Mouse (Mus musculus) layer of hippocampus, adult 6 months (tissue): Measurements from ENCODE around the gene Adcy6. TPM values are rescaled to one million over a fixed set of nuclear protein-coding genes. Genes with fewer than 3 reads are reported as not detected.

Experiments
- long read RNA-seq, 2 experiments: library from polyadenylated mRNA; unstranded; transcript quantifications; one replicate each; pipeline ENCODE4 v2.0.0; 2019 to 2020
- polyA plus RNA-seq: library from polyadenylated mRNA; unstranded; fragments of <200 nt; fragmentation: Nextera tagmentation; gene quantifications from 2 replicates; pipeline ENCODE4 v1.2.3, GENCODE M21; 2021

Adcy6 gene
- polyA plus RNA-seq, result 3.9 and 4.7 TPM in 2 replicates
- long read RNA-seq, experiment 1, partial matches to known transcripts, result 0 of 4 reads
- long read RNA-seq, experiment 1, other reads (novel, unspliced or antisense), result 4 of 4 reads
- long read RNA-seq, experiment 2, partial matches to known transcripts, result 1 of 4 reads
- long read RNA-seq, experiment 2, other reads (novel, unspliced or antisense), result 3 of 4 reads

DNA sequence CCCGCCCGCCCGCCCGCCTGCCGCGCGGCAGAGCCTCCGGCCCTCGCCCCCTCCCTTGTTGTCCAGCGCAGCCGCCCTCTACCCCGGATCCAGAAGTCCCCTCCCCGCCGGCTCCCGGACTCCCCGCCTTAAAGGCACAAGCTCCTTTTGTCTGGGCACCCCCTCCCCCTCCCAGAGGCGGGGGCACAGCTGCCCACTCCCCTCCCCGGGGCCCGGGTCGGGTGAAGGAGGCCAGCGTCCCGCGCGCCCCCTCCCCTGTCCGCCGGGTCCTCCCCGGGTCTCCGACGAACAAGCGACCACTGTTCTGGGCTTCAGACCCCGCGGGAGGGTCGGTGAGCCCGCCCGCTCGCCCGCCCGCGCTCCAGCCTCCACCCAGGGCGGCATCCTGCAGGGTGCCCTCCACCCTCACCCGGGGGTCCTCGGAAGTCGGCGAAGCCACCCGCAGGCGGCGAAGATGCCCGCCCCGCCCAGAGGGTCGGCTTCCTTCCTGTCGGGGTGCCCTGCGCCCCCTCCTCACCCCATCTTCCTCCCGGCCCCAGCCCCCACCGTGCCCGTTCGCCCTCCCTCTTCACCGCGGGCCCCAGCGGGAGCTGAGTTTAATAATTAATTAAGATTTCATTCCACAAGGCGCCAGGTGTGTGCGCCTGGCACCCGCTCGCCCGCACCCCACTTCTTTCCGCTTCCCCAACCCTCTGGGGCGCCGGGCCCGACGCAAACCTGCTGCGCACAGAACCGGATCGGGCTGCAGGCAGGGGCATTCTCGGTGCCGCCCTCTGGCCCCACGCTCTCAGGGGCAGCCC lies at the start of gene Adcy6:
Gene Adcy6, minus strand, starts transcription at position 746 of the 800 bp plus-strand sequence.

DNA sequence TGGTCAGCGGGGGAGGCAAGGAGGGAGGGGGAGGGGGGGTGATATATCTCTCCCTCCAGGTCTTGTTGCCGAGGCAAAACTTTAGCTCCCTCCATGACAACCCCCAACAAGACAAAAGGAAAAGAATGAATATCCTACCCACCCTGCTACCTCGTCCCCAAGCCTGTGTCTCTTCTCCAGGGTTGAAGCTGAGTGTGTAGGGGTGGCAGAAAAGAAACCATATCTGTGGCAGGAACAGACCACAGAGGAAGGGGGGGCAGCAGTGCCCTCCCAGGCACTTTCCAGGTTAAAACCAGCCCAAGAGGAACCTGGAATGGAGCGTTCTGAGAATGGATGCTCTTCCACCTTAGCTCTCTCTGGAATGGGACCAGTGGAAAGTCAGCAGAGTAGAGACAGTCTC lies 20.7 kb upstream of the Adcy6 start, which contains the start of gene Cacnb3:
Gene Cacnb3, plus strand, starts transcription at position 301 of the 400 bp plus-strand sequence.

DNA sequence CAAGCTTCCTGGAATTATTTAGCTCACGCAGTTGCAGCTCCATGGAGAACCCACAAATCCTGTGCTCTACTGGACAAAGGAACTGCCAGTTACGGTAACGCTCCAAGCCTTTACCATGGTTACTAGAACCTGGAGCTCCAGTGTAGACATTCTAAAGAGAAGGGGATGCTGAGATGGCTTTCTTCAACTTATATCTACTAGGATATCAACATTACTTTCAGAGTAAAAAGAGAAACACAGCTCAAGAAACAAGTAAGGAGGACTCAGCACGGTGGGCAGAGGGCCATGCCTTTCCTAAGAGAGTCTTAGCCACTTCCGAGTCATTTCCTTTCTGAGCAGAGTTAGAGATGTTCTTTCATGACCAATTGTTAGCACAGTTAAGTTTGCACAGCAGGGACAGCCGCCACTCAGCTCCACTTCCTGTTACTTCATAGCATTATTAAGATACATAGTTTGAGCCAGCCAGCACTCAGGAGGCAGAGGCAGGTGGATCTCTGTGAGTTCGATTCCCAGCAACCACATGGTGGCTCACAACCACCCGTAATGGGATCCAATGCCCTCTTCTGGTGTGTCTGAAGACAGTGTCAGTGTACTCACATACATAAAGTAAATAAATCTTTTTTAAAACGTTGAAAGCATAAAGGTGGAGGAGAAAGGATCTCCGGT lies 38.9 kb downstream of the Adcy6 start, which contains the start of the genes Ccnt1 and 4930415O20Rik:
Gene Ccnt1, minus strand, starts transcription at position 51 of the 666 bp plus-strand sequence.
Gene 4930415O20Rik, plus strand, starts transcription at position 132 of the 666 bp plus-strand sequence.

Other genes starting within 250 kb of the Adcy6 start
- gene Olfr283, start 229.1 kb downstream of the Adcy6 start, polyA plus RNA-seq, result not detected in 2 replicates
- gene Olfr282, start 178.9 kb downstream of the Adcy6 start, polyA plus RNA-seq, result not detected in 2 replicates
- gene Olfr281, start 157.5 kb downstream of the Adcy6 start, polyA plus RNA-seq, result not detected in 2 replicates
- gene OR5BS1P, start 140.2 kb downstream of the Adcy6 start, polyA plus RNA-seq, result not detected in 2 replicates
- gene Lalba, start 127.4 kb downstream of the Adcy6 start, polyA plus RNA-seq, result not detected in 2 replicates
- not detected in 2 replicates for gene Olfr279, start 117.7 kb downstream of the Adcy6 start, polyA plus RNA-seq
- gene Kansl2, start 75.8 kb downstream of the Adcy6 start, polyA plus RNA-seq, result 40.8 and 44.3 TPM in 2 replicates
- 21.9 and 24.8 TPM in 2 replicates for gene Ccnt1, start 39.2 kb downstream of the Adcy6 start, polyA plus RNA-seq
- gene 4930415O20Rik, start 39.1 kb downstream of the Adcy6 start, polyA plus RNA-seq, result 0.30 TPM in 1 of 2 replicates, not detected in the other
- 44.4 and 44.8 TPM in 2 replicates for gene Cacnb3, start 20.8 kb upstream of the Adcy6 start, polyA plus RNA-seq
- 19.6 and 27.9 TPM in 2 replicates for gene Ddx23, start 52.8 kb upstream of the Adcy6 start, polyA plus RNA-seq
- gene Rnd1, start 67.4 kb upstream of the Adcy6 start, polyA plus RNA-seq, result 4.3 and 4.9 TPM in 2 replicates
- gene Ccdc65, start 98.1 kb upstream of the Adcy6 start, polyA plus RNA-seq, result 8.4 and 9.0 TPM in 2 replicates
- 3.1 and 4.6 TPM in 2 replicates for gene Fkbp11, start 118.1 kb upstream of the Adcy6 start, polyA plus RNA-seq
- gene Arf3, start 153.1 kb upstream of the Adcy6 start, polyA plus RNA-seq, result 93.9 and 99.4 TPM in 2 replicates
- not detected in 2 replicates for gene Wnt10b, start 168.1 kb upstream of the Adcy6 start, polyA plus RNA-seq
- 0.72 and 1.0 TPM in 2 replicates for gene Wnt1, start 179.8 kb upstream of the Adcy6 start, polyA plus RNA-seq
- 118 TPM in 2 replicates for gene Ddn, start 199.4 kb upstream of the Adcy6 start, polyA plus RNA-seq
- 66.5 and 71.5 TPM in 2 replicates for gene Prkag1, start 221.4 kb upstream of the Adcy6 start, polyA plus RNA-seq